Mouse (Mus musculus): ENCODE results near the gene Klc1.

DNA sequence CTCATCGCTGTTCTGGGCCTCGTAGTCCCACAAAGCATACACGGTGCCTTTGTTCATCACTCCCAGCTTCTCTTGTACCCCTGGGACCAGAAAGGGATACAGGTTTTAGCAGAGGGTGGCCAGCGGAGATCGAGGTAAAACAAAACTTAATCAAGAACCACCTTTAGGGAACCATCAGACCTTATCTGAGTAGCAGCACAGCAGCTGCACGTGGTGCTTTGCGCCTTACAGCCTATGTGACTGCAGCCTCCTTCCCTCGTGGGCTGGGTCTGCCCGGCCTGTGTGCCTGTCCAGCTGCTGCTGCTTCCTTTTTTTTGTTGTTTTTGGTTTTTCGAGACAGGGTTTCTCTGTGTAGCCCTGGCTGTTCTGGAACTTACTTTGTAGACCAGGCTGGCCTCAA is 71.7 kb downstream of the Klc1 start:
- TF ChIP-seq POLR2AphosphoS2 (IDR thresholded peaks at IDR 0.05; ENCODE audit: insufficient read length, low read depth), result no peak
- TF ChIP-seq POLR2A (IDR thresholded peaks at IDR 0.05; ENCODE audit: insufficient read length, low read depth), result no peak
- no peak for TF ChIP-seq E2F4 (IDR thresholded peaks at IDR 0.05; ENCODE audit: insufficient read depth)
- no peak for TF ChIP-seq MAX (IDR thresholded peaks at IDR 0.05; ENCODE audit: low read depth)
- TF ChIP-seq TCF12 (IDR thresholded peaks at IDR 0.05; ENCODE audit: insufficient read depth, poor library complexity, severe bottlenecking), result no peak
- TF ChIP-seq REST (IDR thresholded peaks at IDR 0.05; ENCODE audit: insufficient read depth, insufficient read length), result no peak

Measured in myocyte (in vitro differentiated cells).